Mouse (Mus musculus) liver, embryonic 12.5 days (tissue): ENCODE results near the gene Gucd1. TPM values are rescaled to one million over a fixed set of nuclear protein-coding genes. Genes with fewer than 3 reads are reported as not detected.

Source experiments
- ATAC-seq: fragments of 200-750 bp; cut with Nextera tagmentation; 2 replicates; pipeline ENCODE4 v1.8.0; 2017; ENCODE audit warnings: moderate number of reproducible peaks, mild to moderate bottlenecking, moderate library complexity
- H3K27ac ChIP-seq: fragments of 300-500 bp; sonication (generic); 2 replicates; pipeline ENCODE4 v1.5.1; 2016; ENCODE audit warnings: mild to moderate bottlenecking
- H3K27me3 ChIP-seq: fragments of 300-500 bp; sonication (generic); replicated peaks from 2 replicates; pipeline ENCODE4 v1.6.1; 2016; ENCODE audit warnings: mild to moderate bottlenecking, moderate library complexity
- H3K36me3 ChIP-seq: fragments of 300-500 bp; sonication (generic); 2 replicates; pipeline ENCODE4 v1.6.1; 2016; ENCODE audit warnings: mild to moderate bottlenecking, moderate library complexity
- H3K4me1 ChIP-seq: fragments of 300-500 bp; sonication (generic); 2 replicates; pipeline ENCODE4 v1.6.1; 2016
- H3K4me2 ChIP-seq: fragments of 300-500 bp; sonication (generic); 2 replicates; pipeline ENCODE4 v1.6.1; 2016; ENCODE audit warnings: mild to moderate bottlenecking, moderate library complexity
- H3K4me3 ChIP-seq: fragments of 300-500 bp; sonication (generic); 2 replicates; pipeline ENCODE4 v1.5.1; 2016; ENCODE audit warnings: mild to moderate bottlenecking, moderate library complexity
- H3K9ac ChIP-seq: fragments of 300-500 bp; sonication (generic); 2 replicates; pipeline ENCODE4 v1.6.1; 2016; ENCODE audit warnings: mild to moderate bottlenecking, moderate library complexity
- H3K9me3 ChIP-seq: fragments of 300-500 bp; sonication (generic); replicated peaks from 2 replicates; pipeline ENCODE4 v1.6.1; 2016; ENCODE audit warnings: mild to moderate bottlenecking, moderate library complexity
- WGBS: fragments of 180-500 bp; shearing (Covaris S2); methylation state at CpG from one replicate; pipeline ENCODE4 v1.1.7; 2016; ENCODE audit not compliant: insufficient replicate concordance; 5-methylcytosine and 5-hydroxymethylcytosine counted together
- polyA plus RNA-seq: library from polyadenylated mRNA; unstranded; fragments of >200 nt; fragmentation: Nextera tagmentation; extraction: Ambion mirVana; gene quantifications from 2 replicates; pipeline ENCODE4 v1.2.1, GENCODE M21; 2016

Gene Gucd1
- polyA plus RNA-seq, 1 experiment from 2014 or later = 50.5 TPM

- H3K4me1 ChIP-seq = no peaks in the 10 kb centered on the region
- ATAC-seq = no peak
- no peaks in the 10 kb centered on the region for H3K27me3 ChIP-seq
- H3K9ac ChIP-seq = no peak overlapping the region
- no peak overlapping the region for H3K4me2 ChIP-seq
- H3K4me3 ChIP-seq = no peak overlapping the region
- no peak overlapping the region for H3K27ac ChIP-seq
- 62% methylated on average over 7 of the region's 7 CpGs for whole genome bisulfite sequencing
- no peaks in the 10 kb centered on the region for H3K9me3 ChIP-seq
- no peaks in the 10 kb centered on the region for H3K36me3 ChIP-seq
Measured at GRCm38 (mm10) chr10:75339377-75339776, 178.4 kb downstream of the Gucd1 start.

DNA sequence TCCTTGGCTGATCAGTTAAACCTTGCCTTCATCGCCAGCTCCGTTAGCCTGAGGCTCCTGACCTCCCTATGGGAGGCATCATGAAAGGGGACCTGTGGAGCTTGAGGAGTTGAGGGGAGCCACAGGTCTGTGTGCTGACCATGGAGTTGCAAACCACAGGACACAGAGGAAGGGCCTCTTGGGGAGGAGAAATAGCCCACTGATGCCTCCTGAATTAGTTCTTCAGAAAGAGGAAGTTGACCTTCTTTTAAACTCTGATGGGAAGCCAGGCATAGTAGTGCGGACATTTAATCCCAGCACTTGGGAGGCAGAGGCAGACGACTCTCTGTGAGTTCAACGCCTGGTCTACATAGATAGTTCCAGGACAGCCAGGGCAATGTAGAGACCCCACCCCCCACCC lies 178.9 kb downstream of the Gucd1 start:
- ATAC-seq = no peak
- Histone ChIP-seq H3K9ac (no peak overlapping the region), H3K27ac (no peak overlapping the region), H3K4me2 (no peak overlapping the region), H3K9me3 (no peaks in the 10 kb centered on the region), H3K4me3 (no peak overlapping the region), H3K36me3 (no peaks in the 10 kb centered on the region), H3K4me1 (no peaks in the 10 kb centered on the region), H3K27me3 (no peaks in the 10 kb centered on the region)
- 22% methylated on average over 5 of the region's 5 CpGs for WGBS

DNA sequence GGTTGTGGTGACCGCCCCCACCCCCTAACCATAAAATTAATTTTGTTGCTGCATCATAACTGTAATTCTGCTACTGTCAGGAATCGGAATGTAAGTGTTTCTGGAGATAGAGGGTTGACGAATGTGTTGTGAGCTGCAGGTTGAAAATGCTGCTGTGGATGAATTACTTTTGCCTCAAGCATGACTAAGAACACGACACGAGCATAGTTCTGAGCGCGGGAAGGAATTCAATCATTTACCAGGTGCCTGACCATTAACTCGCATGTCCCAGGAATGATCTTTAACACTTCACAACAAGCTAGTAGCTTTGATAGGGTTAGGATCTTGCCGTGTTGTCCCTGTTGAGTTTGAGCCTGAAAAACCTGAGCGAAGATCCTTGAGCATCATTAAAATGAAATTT lies 180.5 kb downstream of the Gucd1 start:
- 71% methylated on average over 10 of the region's 10 CpGs for WGBS
- no peak overlapping the region for H3K27ac ChIP-seq
- H3K4me3 ChIP-seq = no peak overlapping the region

GRCm38 (mm10) chr10:75335075-75335474 lies 182.7 kb downstream of the Gucd1 start:
- H3K36me3 ChIP-seq = peaks cover 7% of the 10 kb centered on the region
- H3K9me3 ChIP-seq = no peaks in the 10 kb centered on the region
- WGBS = 73% methylated on average over 6 of the region's 6 CpGs
- H3K9ac ChIP-seq = no peak overlapping the region
- ATAC-seq = no peak
- H3K4me3 ChIP-seq = no peak overlapping the region
- no peak overlapping the region for H3K27ac ChIP-seq
- no peak overlapping the region for H3K4me2 ChIP-seq
- H3K27me3 ChIP-seq = no peaks in the 10 kb centered on the region
- no peaks in the 10 kb centered on the region for H3K4me1 ChIP-seq

More for the DNA sequence above, 180.5 kb downstream of the Gucd1 start:
- Histone ChIP-seq H3K9me3 (no peaks in the 10 kb centered on the region), H3K9ac (no peak overlapping the region), H3K36me3 (peaks cover 7% of the 10 kb centered on the region), H3K27me3 (no peaks in the 10 kb centered on the region), H3K4me2 (no peak overlapping the region), H3K4me1 (no peaks in the 10 kb centered on the region)
- ATAC-seq = no peak

DNA sequence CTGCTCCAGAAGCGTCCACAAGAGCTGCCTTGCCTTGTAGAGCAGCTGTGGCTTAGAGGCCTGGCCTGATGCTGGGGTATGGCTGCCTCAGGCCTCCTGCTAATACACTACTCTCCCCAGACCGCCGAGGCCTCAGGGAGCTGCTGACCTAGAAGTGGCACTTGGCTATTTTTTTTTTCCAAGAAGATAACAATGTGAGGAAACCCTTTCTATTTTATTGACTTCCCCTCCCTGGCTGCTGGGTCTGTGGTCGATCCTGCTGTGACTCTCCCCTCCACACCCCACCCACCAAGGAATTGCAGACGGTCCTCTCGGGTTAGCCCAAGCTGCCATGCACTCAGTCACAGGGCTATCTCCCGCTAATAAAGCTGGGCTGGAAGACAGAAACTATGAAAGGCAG lies 183.6 kb downstream of the Gucd1 start:
- ATAC-seq = no peak
- no peak overlapping the region for H3K27ac ChIP-seq
- WGBS = 59% methylated on average over 7 of the region's 7 CpGs

GRCm38 (mm10) chr10:75333176-75333776 lies 184.5 kb downstream of the Gucd1 start:
- no peak overlapping the region for H3K4me2 ChIP-seq
- 0 out of 2 replicates have a peak, but pooled peaks have one; percentile 18 for ATAC-seq
- H3K27ac ChIP-seq = no peak overlapping the region
- H3K9ac ChIP-seq = no peak overlapping the region
- WGBS = 80% methylated on average over 23 of the region's 23 CpGs
- H3K27me3 ChIP-seq = no peaks in the 10 kb centered on the region
- H3K9me3 ChIP-seq = no peaks in the 10 kb centered on the region
- H3K36me3 ChIP-seq = peaks cover 7% of the 10 kb centered on the region
- H3K4me3 ChIP-seq = no peak overlapping the region
- H3K4me1 ChIP-seq = no peaks in the 10 kb centered on the region

More for the DNA sequence above, 183.6 kb downstream of the Gucd1 start:
- Histone ChIP-seq H3K4me2 (no peak overlapping the region), H3K36me3 (peaks cover 7% of the 10 kb centered on the region), H3K9ac (no peak overlapping the region), H3K27me3 (no peaks in the 10 kb centered on the region), H3K4me3 (no peak overlapping the region), H3K9me3 (no peaks in the 10 kb centered on the region), H3K4me1 (no peaks in the 10 kb centered on the region)

DNA sequence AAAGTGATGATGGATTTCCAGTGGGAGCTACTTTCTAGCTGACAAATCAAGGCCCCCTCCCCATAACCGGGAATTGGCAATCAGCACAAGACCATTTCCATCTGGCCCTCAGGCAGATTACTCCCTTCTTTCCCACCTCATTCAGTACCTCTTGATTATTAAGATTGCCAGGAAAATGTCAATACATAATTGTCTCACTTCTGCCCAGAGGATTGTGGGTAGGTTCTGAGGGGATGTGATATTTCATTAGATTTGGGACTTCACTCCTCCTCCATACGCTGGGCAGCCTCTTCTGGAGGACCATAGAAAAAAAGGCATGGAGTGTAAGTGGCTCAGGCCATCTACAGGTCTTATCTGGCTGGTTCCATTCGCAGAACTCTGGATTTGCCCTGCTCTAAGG lies 185.5 kb downstream of the Gucd1 start:
- 68% methylated on average over 3 of the region's 3 CpGs for WGBS

DNA sequence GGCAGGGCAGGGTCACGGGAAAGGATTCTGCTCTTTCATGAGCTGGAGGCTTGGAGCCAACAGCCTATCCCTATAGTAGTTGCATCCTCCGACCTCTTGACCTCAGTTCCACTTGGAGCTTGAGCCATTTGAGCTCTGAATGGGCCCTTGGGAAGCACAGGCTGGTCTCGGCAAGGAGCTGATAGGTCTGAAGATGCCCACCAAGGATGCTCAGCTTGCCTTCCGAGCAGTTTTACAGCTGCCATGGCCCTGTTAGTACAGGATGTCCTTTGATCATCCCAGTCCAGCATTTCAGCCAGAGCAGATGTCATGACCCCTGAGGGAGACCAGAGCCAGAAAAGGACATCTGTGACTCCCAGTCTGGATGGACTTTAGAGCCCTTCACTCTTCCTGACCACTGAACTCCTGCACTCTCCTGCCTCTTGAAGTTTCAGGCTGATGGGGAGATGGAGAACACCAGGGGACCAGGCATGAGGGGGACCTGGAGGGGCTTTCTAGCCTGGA lies 189.5 kb downstream of the Gucd1 start:
- Histone ChIP-seq H3K27me3 (no peaks in the 10 kb centered on the region; the same call in 1 of the 2 replicates), H3K9ac (no peak overlapping the region), H3K9me3 (no peaks in the 10 kb centered on the region), H3K27ac (no peak overlapping the region), H3K4me1 (peaks cover 20% of the 10 kb centered on the region), H3K4me2 (no peak overlapping the region), H3K4me3 (no peak overlapping the region), H3K36me3 (peaks cover 2% of the 10 kb centered on the region)
- WGBS = 65% methylated on average over 4 of the region's 4 CpGs
- ATAC-seq = no peak

More for the DNA sequence above, 185.5 kb downstream of the Gucd1 start:
- no peaks in the 10 kb centered on the region for H3K9me3 ChIP-seq
- H3K27ac ChIP-seq = no peak overlapping the region
- no peaks in the 10 kb centered on the region for H3K27me3 ChIP-seq
- H3K9ac ChIP-seq = no peak overlapping the region
- peaks cover 3% of the 10 kb centered on the region; the same call in 1 of the 2 replicates for H3K4me1 ChIP-seq
- no peak overlapping the region for H3K4me2 ChIP-seq
- no peak overlapping the region for H3K4me3 ChIP-seq
- no peak for ATAC-seq
- H3K36me3 ChIP-seq = peaks cover 7% of the 10 kb centered on the region

DNA sequence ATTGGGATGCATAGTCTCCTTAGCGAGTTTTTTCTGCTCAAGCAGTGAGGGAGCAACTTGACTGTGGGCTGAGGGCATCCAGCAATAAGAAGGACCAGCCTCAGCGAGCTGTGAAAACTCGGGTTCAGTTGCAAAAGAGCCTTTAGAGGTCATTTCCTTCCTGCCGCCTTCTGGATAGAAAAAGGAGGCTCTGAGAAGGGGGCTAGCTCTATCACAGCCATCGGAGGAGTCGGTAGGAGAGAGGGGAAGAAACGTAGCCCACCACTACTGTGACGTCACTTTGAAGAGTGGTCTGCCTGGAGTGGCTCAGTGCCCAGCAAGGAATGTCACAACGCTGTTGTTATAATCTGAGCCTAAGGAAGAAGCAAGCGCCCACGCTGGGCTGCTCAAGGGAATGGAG lies 190.7 kb downstream of the Gucd1 start:
- WGBS = 35% methylated on average over 11 of the region's 11 CpGs
- H3K4me2 ChIP-seq = peak overlapping the region; percentile 14; the same call in 1 of the 2 replicates
- no peaks in the 10 kb centered on the region for H3K9me3 ChIP-seq
- no peaks in the 10 kb centered on the region; the same call in 1 of the 2 replicates for H3K36me3 ChIP-seq
- ATAC-seq = no peak
- H3K4me1 ChIP-seq = peaks cover 20% of the 10 kb centered on the region
- H3K9ac ChIP-seq = no peak overlapping the region
- no peak overlapping the region for H3K4me3 ChIP-seq
- no peaks in the 10 kb centered on the region; the same call in 1 of the 2 replicates for H3K27me3 ChIP-seq
- H3K27ac ChIP-seq = no peak overlapping the region; the same call in 1 of the 2 replicates

- Histone ChIP-seq H3K4me2 (peak overlapping the region; percentile 14; the same call in 1 of the 2 replicates), H3K27ac (no peak overlapping the region; the same call in 1 of the 2 replicates), H3K27me3 (no peaks in the 10 kb centered on the region; the same call in 1 of the 2 replicates), H3K9me3 (no peaks in the 10 kb centered on the region), H3K4me1 (peaks cover 20% of the 10 kb centered on the region), H3K36me3 (no peaks in the 10 kb centered on the region), H3K9ac (no peak overlapping the region), H3K4me3 (no peak overlapping the region)
- peak; percentile 38; the same call in 1 of the 2 replicates for ATAC-seq
- WGBS = 38% methylated on average over 3 of the region's 3 CpGs
Measured at GRCm38 (mm10) chr10:75326553-75326952, 191.2 kb downstream of the Gucd1 start.

GRCm38 (mm10) chr10:75325821-75326220 lies 192.0 kb downstream of the Gucd1 start:
- no peak overlapping the region for H3K27ac ChIP-seq
- no peak overlapping the region for H3K9ac ChIP-seq
- peaks cover 20% of the 10 kb centered on the region for H3K4me1 ChIP-seq
- H3K36me3 ChIP-seq = no peaks in the 10 kb centered on the region
- ATAC-seq = no peak
- no peak overlapping the region for H3K4me3 ChIP-seq
- H3K9me3 ChIP-seq = no peaks in the 10 kb centered on the region
- WGBS = 83% methylated on average over 23 of the region's 23 CpGs
- no peaks in the 10 kb centered on the region; the same call in 1 of the 2 replicates for H3K27me3 ChIP-seq
- H3K4me2 ChIP-seq = no peak overlapping the region

DNA sequence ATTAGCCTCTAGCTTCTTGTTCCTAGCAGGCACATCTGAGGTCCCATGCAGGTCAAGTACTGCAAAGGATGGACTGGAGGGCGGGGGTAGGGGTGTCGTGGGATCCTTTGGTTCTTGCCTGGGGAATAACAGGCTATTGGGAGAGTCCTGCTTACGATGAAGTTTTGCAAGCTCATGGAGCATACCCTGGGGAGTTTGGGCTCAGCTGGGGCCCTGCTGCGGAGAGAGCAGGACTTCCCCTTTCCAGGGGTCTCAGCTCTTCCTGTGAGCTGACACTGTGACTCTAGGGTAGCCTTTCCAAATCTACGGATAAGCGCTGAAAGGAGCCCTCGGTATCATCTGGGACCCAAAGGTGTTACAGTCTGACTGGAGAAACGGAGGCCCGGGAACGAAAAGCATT lies 193.4 kb downstream of the Gucd1 start:
- ATAC-seq = no peak
- no peak overlapping the region for H3K9ac ChIP-seq
- H3K4me1 ChIP-seq = peaks cover 25% of the 10 kb centered on the region
- H3K9me3 ChIP-seq = no peaks in the 10 kb centered on the region
- H3K36me3 ChIP-seq = no peaks in the 10 kb centered on the region
- H3K4me3 ChIP-seq = no peak overlapping the region
- WGBS = 28% methylated on average over 10 of the region's 10 CpGs
- peaks cover 5% of the 10 kb centered on the region for H3K27me3 ChIP-seq
- H3K4me2 ChIP-seq = no peak overlapping the region
- no peak overlapping the region for H3K27ac ChIP-seq
